Mouse (Mus musculus) lung, adult 2 months (tissue): ENCODE measurements around the gene Sumo3.

Experiments
- CTCF ChIP-seq: fragments of 200-500 bp; IDR thresholded peaks from 2 replicates; pipeline ENCODE4 v1.5.1; 2011; ENCODE audit warnings: mild to moderate bottlenecking, low read length, control low read depth; ENCODE audit not compliant: insufficient read depth
- POLR2A ChIP-seq: fragments of 200-500 bp; IDR thresholded peaks from 2 replicates; pipeline ENCODE4 v1.6.1; 2011; ENCODE audit warnings: low read depth, mild to moderate bottlenecking, control low read depth, low read length, borderline replicate concordance; ENCODE audit errors: extremely low read depth

GRCm38 (mm10) chr10:77613409-77613808 lies 7.5 kb downstream of the Sumo3 start:
- TF ChIP-seq CTCF (no peak), POLR2A (peak; percentile 56; the same call in 1 of the 2 replicates)
